Mouse (Mus musculus) liver, adult 2 months (tissue): Measurements from ENCODE around the gene Ccnk.

Source experiments
- CTCF ChIP-seq: fragments of 200-500 bp; IDR thresholded peaks from 2 replicates; pipeline ENCODE4 v1.5.1; 2011; ENCODE audit warnings: low read depth, low read length, control low read depth
- POLR2A ChIP-seq: fragments of 200-500 bp; IDR thresholded peaks from 2 replicates; pipeline ENCODE4 v1.6.1; 2011; ENCODE audit warnings: low read length, control low read depth; ENCODE audit not compliant: insufficient read depth; ENCODE audit errors: extremely low read depth

- TF ChIP-seq CTCF = no peak
- no peak for TF ChIP-seq POLR2A
Measured at GRCm38 (mm10) chr12:108245579-108245978, 66.2 kb downstream of the Ccnk start.
